Mouse (Mus musculus) Patski (cell line): Measurements from ENCODE around the gene Scoc. TPM values are rescaled to one million over a fixed set of nuclear protein-coding genes. Genes with fewer than 3 reads are reported as not detected.

Source experiments
- ATAC-seq: fragments of 100-300 bp; one replicate; pipeline ENCODE4 v1.8.0; 2021
- CTCF ChIA-PET: fragments of 350-600 bp; sonication (Branson Sonifier 250); formaldehyde crosslinking; loops from one replicate; lab custom pipeline; 2022; ENCODE audit warnings: inconsistent platforms; lab: Charles Lee
- POLR2A ChIA-PET: fragments of 350-600 bp; sonication (Branson Sonifier 250); formaldehyde crosslinking; loops from one replicate; lab custom pipeline; 2022; ENCODE audit warnings: antibody characterized with exemption, inconsistent platforms; lab: Charles Lee
- DNase-seq: peaks from one replicate; pipeline ENCODE4 v3.0.0-alpha.2; 2011; ENCODE audit warnings: low read depth, low spot score
- H3K27me3 ChIP-seq: fragments of 371-371 bp; one replicate; pipeline ENCODE4 v1.5.1; 2021
- CTCF ChIP-seq: fragments of 100-300 bp; IDR thresholded peaks from one replicate; pipeline ENCODE4 v1.5.1; 2021
- in situ Hi-C: fragments of 300-500 bp; cut with MboI; formaldehyde crosslinking; loops from 3 replicates; pipeline ENCODE4 v1.11.1; 2018; ENCODE audit warnings: low pct_unique_long_range_greater_than_20kb, mixed read lengths
- polyA plus RNA-seq: library from polyadenylated mRNA; unstranded; gene quantifications from one replicate; pipeline ENCODE4 v1.2.3, GENCODE M21; 2021

Scoc gene
- polyA plus RNA-seq, 1 experiment from 2014 or later: 95.5 TPM

DNA sequence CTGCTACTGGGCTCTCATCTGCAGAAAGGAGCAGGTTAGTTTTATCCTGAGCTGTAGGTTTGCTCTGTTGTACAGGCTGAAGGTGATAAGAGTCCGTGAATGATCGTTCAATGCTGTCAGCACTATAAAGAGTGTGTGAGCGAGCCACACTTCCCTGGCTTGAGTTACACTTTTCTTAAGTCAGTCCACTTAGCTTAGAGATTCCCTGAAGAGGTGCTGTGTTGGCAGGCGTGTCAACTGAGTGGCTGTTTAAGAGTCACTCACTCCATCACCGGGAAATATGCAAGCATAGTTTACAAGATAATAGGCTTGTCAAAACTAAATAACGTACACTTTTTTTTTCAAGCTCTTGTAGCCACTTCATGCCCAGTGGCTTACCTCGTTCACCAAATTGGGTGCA lies 31.2 kb downstream of the Scoc start:
- POLR2A ChIA-PET: no interaction called here
- ATAC-seq (no peak), DNase-seq (no peak)
- CTCF ChIA-PET: no interaction called here
- H3K27me3 ChIP-seq: no peaks in the 10 kb centered on the region
- in situ Hi-C loops: no loop called here
- TF ChIP-seq CTCF: no peak

DNA sequence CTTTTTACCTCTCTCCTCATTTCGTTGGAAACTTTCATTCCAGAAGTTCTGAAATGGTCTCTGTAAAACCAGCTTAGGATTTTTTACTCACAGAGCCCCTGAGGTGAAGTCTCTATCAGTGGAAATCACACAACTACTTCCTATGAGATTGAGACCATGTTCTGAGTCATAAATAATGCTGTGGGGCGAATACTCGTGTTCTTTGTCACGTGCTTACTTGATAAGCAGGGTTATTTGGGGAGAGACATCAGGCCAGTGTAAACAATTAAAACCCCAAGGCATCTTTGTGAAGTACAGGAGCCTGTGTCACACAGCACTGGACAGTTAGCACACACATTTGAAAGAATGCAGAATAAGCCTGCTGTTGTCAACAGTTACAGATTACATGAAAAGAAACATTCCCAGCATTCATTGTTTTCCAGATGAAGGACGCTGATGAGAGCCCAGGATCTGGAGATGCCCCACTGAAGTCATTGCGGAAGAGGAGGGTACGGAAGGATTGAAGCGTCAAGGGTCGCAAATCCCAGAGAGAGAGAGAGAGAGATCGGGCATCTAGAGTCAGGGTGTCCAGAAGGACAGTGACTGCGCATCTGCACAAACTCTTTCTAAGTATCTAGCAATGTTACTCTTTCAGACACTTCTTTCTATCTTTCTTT lies 32.0 kb downstream of the Scoc start:
- ChIA-PET CTCF (no interaction called here), POLR2A (no interaction called here)
- DNase-seq (no peak), ATAC-seq (no peak)
- TF ChIP-seq CTCF: no peak
- in situ Hi-C loops: no loop called here
- H3K27me3 ChIP-seq: no peaks in the 10 kb centered on the region

- POLR2A ChIA-PET: no interaction called here
- in situ Hi-C loops: no loop called here
These were observed 33.0 kb downstream of the Scoc start for GRCm38 (mm10) chr8:83425202-83425601.

DNA sequence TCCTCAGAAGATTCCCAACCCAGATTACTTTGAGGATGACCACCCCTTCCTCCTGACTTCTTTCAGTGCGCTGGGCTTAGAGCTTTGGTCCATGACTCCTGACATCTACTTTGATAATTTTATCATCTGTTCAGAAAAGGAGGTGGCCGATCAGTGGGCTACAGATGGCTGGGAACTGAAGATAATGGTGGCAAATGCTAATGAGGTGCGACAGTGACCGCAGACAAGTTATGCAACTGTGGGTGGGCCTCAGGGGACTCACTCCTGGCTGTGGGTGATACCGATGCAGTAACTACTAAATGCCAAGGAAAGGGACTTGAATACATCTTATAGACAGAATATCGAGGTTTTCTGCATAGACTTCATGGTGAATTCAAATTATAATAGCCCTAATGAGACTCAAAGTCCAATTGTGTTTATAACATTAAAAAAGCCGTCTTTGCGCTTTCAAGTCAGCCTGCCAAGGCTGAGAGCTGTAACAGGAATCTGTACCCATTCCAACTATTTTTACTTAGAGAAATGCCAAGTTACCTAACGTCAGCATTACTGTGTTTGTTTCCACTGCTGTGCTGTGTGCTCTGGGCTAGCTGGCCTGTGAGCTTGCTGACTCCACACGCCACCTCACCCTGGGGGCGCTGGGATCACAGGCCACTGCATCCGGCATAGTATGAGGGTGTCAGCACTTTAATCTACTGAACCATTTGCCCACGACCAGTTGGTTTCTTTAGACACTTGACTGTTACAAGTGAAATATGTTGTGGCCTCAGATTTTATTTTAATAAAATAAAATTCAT lies 35.0 kb downstream of the Scoc start:
- ChIA-PET POLR2A (no interaction called here), CTCF (interaction anchor here (1.3 to 1.9 kb wide), 2 partner anchors 10 to 17 kb away, joined by 4 read pairs; no protein-coding TSS in a partner anchor)
- DNase-seq (no peak), ATAC-seq (no peak)
- no peak for TF ChIP-seq CTCF
- no peaks in the 10 kb centered on the region for H3K27me3 ChIP-seq
- in situ Hi-C loops: no loop called here

More at GRCm38 (mm10) chr8:83425202-83425601, 33.0 kb downstream of the Scoc start:
- CTCF ChIA-PET: no interaction called here
- TF ChIP-seq CTCF: no peak
- ATAC-seq (no peak), DNase-seq (no peak)
- H3K27me3 ChIP-seq: no peaks in the 10 kb centered on the region

DNA sequence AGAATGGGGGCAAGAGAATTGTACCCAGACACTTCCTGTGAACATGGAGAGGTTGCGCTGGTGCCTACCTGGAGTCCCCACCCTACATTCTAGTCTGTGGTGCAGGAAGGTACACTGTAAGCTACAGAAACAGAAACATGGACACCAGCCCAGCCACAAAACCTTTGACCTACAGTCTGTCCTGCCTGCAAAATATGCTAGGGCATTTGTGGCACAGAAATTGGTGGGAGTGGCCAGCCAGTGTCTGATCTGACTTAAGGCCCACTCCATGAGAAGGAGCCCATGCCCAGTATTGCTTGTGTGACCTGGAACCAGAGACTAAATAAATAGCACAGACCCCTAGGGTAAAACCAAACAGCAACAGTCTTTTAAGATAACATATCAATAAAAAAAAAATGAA lies 36.8 kb downstream of the Scoc start:
- DNase-seq (no peak), ATAC-seq (no peak)
- no peak for TF ChIP-seq CTCF
- in situ Hi-C loops: no loop called here
- ChIA-PET POLR2A (no interaction called here), CTCF (no interaction called here)
- H3K27me3 ChIP-seq: no peaks in the 10 kb centered on the region

DNA sequence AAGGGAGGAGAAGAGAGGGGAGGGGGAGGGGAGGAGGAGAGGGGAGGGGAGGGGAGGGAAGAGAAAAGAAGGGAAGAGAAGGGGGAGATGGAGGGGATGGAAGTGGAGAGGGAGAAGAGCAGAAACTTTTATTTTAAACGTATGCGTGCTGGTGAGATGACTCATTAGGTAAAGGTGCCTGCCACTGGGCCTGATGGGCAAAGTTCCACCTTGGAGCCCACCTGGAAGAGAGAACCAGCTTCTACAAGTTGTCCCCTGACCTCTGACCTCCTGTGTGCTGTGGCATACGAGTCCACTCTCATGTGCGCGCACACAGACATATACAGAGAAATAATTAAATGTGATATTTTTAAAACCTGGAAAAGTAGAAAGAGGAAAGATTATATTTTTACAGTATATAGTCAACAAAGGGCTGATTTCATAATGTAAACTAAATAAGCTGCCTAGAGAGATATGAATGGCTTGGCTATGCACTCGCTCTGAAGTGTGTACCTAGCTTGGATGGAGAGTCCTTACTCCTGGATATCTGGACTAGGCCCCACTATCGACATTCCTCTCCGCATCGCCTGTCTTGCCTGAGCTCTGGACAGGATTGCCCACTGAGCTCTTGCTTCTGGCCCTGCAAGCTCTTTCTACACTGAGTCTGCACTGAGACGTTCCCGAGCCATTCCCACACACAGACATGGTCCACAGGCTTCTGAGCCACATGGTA lies 39.2 kb downstream of the Scoc start:
- in situ Hi-C loops: no loop called here
- POLR2A ChIA-PET: no interaction called here
- no peak for DNase-seq
- no peaks in the 10 kb centered on the region for H3K27me3 ChIP-seq
- no peak for ATAC-seq
- no peak for TF ChIP-seq CTCF
- CTCF ChIA-PET: interaction anchor here (0.9 kb wide), 1 partner anchor 40 kb away, joined by 3 read pairs; no protein-coding TSS in a partner anchor

DNA sequence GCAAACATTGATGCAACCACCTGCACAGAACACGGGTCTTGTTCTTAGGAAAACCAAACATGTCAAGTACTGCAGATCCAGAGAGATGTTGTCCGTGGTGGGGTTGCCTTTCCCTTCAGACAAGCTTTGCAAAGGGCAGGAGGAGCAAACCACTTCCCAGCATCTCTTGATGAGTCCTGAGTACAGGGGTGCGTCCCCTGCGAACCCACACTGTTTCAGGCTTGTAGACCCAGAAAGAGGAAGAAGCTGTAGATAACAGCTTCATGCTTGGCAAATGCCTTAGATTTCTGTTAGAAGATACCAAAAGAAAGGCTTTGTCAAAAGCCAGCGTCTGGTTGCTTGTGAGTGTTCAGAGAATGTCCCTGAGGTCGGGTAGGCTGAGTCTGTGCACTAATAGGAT lies 40.2 kb downstream of the Scoc start:
- TF ChIP-seq CTCF: no peak
- ATAC-seq (no peak), DNase-seq (no peak)
- in situ Hi-C loops: no loop called here
- H3K27me3 ChIP-seq: no peaks in the 10 kb centered on the region
- CTCF ChIA-PET: no interaction called here
- POLR2A ChIA-PET: no interaction called here

DNA sequence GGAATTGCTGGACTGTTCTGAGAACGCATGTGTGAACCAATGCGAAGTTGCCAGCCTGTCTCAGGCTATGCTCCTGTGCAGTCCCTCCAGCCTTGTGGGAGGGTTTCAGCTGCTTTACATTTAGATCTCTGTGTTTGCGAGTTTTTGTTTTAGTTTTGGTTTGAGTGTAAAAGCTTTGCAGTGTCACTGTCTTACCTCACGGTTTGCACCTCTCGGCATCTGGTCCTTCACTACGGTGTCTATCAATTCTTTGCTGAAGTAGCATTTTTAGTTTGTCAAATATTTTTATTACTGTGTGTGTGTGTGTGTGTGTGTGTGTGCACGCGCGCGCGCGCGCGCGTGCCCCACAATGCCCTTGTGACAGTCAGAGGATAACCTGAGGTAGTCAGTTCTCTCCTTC lies 41.3 kb downstream of the Scoc start:
- TF ChIP-seq CTCF: no peak
- ChIA-PET POLR2A (no interaction called here), CTCF (no interaction called here)
- no peaks in the 10 kb centered on the region for H3K27me3 ChIP-seq
- no peak for DNase-seq
- in situ Hi-C loops: no loop called here
- no peak for ATAC-seq

GRCm38 (mm10) chr8:83408496-83408895 lies 49.7 kb downstream of the Scoc start:
- ChIA-PET CTCF (interaction anchor here (1.8 kb wide), 1 partner anchor 18 kb away, joined by 3 read pairs; no protein-coding TSS in a partner anchor), POLR2A (no interaction called here)
- in situ Hi-C loops: loop anchor here (5.0 kb wide), 1 partner anchor 311 kb away; no protein-coding TSS in a partner anchor
- H3K27me3 ChIP-seq: peaks cover 12% of the 10 kb centered on the region
- DNase-seq (no peak), ATAC-seq (no peak)
- no peak for TF ChIP-seq CTCF

DNA sequence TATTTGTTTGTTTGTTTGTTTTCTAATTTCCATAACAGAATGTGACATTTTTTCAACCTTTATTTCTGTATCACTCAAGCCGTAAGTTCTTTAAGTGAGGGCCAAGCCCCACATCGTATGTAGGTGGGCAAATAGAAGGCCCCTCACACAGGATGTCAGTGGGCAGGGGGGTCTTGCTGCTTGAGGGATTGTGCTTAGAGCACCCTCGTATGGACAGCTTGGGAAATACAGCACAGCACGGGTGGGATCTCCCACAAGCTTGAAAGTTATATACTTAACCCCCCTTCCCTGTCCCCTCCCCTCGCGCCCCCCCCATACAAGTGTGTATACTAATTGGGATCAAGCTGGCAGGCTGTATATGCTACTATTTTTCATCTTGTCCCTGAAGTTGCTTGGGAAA lies 51.4 kb downstream of the Scoc start:
- in situ Hi-C loops: loop anchor here (5.0 kb wide), 1 partner anchor 310 kb away; no protein-coding TSS in a partner anchor
- peaks cover 12% of the 10 kb centered on the region for H3K27me3 ChIP-seq
- CTCF ChIA-PET: interaction anchor here (1.0 to 1.6 kb wide), 4 partner anchors 16 to 64 kb away, joined by 3 to 4 read pairs (median 4); no protein-coding TSS in a partner anchor
- POLR2A ChIA-PET: no interaction called here
- no peak for DNase-seq
- ATAC-seq: no peak
- peak; percentile 63 for TF ChIP-seq CTCF
